Mouse (Mus musculus) lung, embryonic 16.5 days (tissue): Measurements from ENCODE around the gene Asic1. TPM values are rescaled to one million over a fixed set of nuclear protein-coding genes. Genes with fewer than 3 reads are reported as not detected.
A peak's percentile ranks its signal among the peaks of the same experiment; 100 is the strongest.

Experiments used
- ATAC-seq: fragments of 200-750 bp; cut with Nextera tagmentation; 2 replicates; pipeline ENCODE4 v1.8.0; 2017; ENCODE audit warnings: low read depth, mild to moderate bottlenecking, moderate library complexity
- H3K27ac ChIP-seq: fragments of 300-500 bp; sonication (generic); 2 replicates; pipeline ENCODE4 v1.5.1; 2014; ENCODE audit warnings: mild to moderate bottlenecking, control low read depth, low read length
- H3K27me3 ChIP-seq: fragments of 300-500 bp; sonication (generic); 2 replicates; pipeline ENCODE4 v1.6.1; 2014; ENCODE audit warnings: low read depth, low read length, mixed read lengths; ENCODE audit not compliant: control insufficient read depth, insufficient read depth
- H3K36me3 ChIP-seq: fragments of 300-500 bp; sonication (generic); 2 replicates; pipeline ENCODE4 v1.6.1; 2014; ENCODE audit warnings: low read length; ENCODE audit not compliant: control insufficient read depth, insufficient read depth
- H3K4me1 ChIP-seq: fragments of 300-500 bp; sonication (generic); replicated peaks from 2 replicates; pipeline ENCODE4 v1.6.1; 2014; ENCODE audit warnings: low read length, mixed read lengths; ENCODE audit not compliant: control insufficient read depth, insufficient read depth
- H3K4me2 ChIP-seq: fragments of 300-500 bp; sonication (generic); 2 replicates; pipeline ENCODE4 v1.6.1; 2014; ENCODE audit warnings: low read depth, low read length, control low read depth
- H3K4me3 ChIP-seq: fragments of 300-500 bp; sonication (generic); 2 replicates; pipeline ENCODE4 v1.5.1; 2014; ENCODE audit warnings: mild to moderate bottlenecking, low read length, control low read depth
- H3K9ac ChIP-seq: fragments of 300-500 bp; sonication (generic); 2 replicates; pipeline ENCODE4 v1.6.1; 2014; ENCODE audit warnings: low read length, control low read depth
- H3K9me3 ChIP-seq: fragments of 300-500 bp; sonication (generic); 2 replicates; pipeline ENCODE4 v1.6.1; 2016; ENCODE audit warnings: low read length; ENCODE audit not compliant: control insufficient read depth
- WGBS: fragments of 180-500 bp; shearing (Covaris S2); extraction: QIAGEN DNeasy Blood & Tissue Kit; methylation state at CpG from one replicate; pipeline ENCODE4 v1.1.7; 2014; 5-methylcytosine and 5-hydroxymethylcytosine counted together
- polyA plus RNA-seq: library from polyadenylated mRNA; unstranded; fragments of >200 nt; fragmentation: Nextera tagmentation; extraction: Ambion mirVana; gene quantifications from 2 replicates; pipeline ENCODE4 v1.2.1, GENCODE M21; 2015

Gene Asic1
- polyA plus RNA-seq, 1 experiment from 2014 or later, result 1.6 TPM

- no peak for ATAC-seq
- 31% methylated on average over 4 of the region's 4 CpGs for WGBS
- Histone ChIP-seq H3K4me3 (no peak overlapping the region), H3K4me1 (peaks cover 36% of the 10 kb centered on the region), H3K36me3 (no peaks in the 10 kb centered on the region), H3K9ac (no peak overlapping the region), H3K4me2 (no peak overlapping the region), H3K27ac (no peak overlapping the region), H3K9me3 (no peaks in the 10 kb centered on the region), H3K27me3 (no peaks in the 10 kb centered on the region)
These were observed 21.8 kb upstream of the Asic1 start for GRCm38 (mm10) chr15:99648326-99648725.

- peaks cover 39% of the 10 kb centered on the region for H3K4me1 ChIP-seq
These were observed 21.0 kb upstream of the Asic1 start for GRCm38 (mm10) chr15:99649067-99649761.

GRCm38 (mm10) chr15:99650304-99650703 lies 19.9 kb upstream of the Asic1 start:
- Histone ChIP-seq H3K4me3 (peak overlapping the region; percentile 78), H3K4me2 (peak overlapping the region; percentile 58), H3K27ac (no peak overlapping the region), H3K27me3 (peaks cover 14% of the 10 kb centered on the region; the same call in 1 of the 2 replicates), H3K36me3 (no peaks in the 10 kb centered on the region), H3K9me3 (no peaks in the 10 kb centered on the region), H3K9ac (peak overlapping the region; percentile 91), H3K4me1 (peaks cover 35% of the 10 kb centered on the region)
- 41% methylated on average over 2 of the region's 2 CpGs for WGBS
- ATAC-seq, result no peak

More at GRCm38 (mm10) chr15:99649067-99649761, 21.0 kb upstream of the Asic1 start:
- H3K27ac ChIP-seq, result no peak overlapping the region
- H3K4me2 ChIP-seq, result peak overlapping the region; percentile 58
- H3K4me3 ChIP-seq, result peak overlapping the region; percentile 78
- ATAC-seq, result no peak
- H3K9ac ChIP-seq, result peak overlapping the region; percentile 12
- 12% methylated on average over 6 of the region's 6 CpGs for WGBS
- H3K27me3 ChIP-seq, result peaks cover 3% of the 10 kb centered on the region; the same call in 1 of the 2 replicates
- no peaks in the 10 kb centered on the region for H3K9me3 ChIP-seq
- no peaks in the 10 kb centered on the region for H3K36me3 ChIP-seq

- H3K9ac ChIP-seq, result peak within 1 kb of the TSS; percentile 91
- under 1% methylated on average over 49 of the region's 68 CpGs for WGBS
- H3K36me3 ChIP-seq, result no peaks in the 10 kb centered on the region
- peak within 1 kb of the TSS; percentile 58; the same call in 1 of the 2 replicates for H3K27ac ChIP-seq
- H3K4me3 ChIP-seq, result peak within 1 kb of the TSS; percentile 78
- no peaks in the 10 kb centered on the region for H3K9me3 ChIP-seq
- peaks cover 32% of the 10 kb centered on the region for H3K4me1 ChIP-seq
- H3K4me2 ChIP-seq, result peak within 1 kb of the TSS; percentile 67
- peak; percentile 96 for ATAC-seq
- peaks cover 17% of the 10 kb centered on the region; the same call in 1 of the 2 replicates for H3K27me3 ChIP-seq
These were observed 18.9 kb upstream of the Asic1 start, which contains the start of gene Racgap1 for GRCm38 (mm10) chr15:99651163-99651872. Racgap1 (minus strand) TSS chr15:99651656.

- 58% methylated on average over 10 of the region's 10 CpGs for WGBS
- H3K4me2 ChIP-seq, result peak overlapping the region; percentile 67
- peaks cover 30% of the 10 kb centered on the region for H3K4me1 ChIP-seq
- no peaks in the 10 kb centered on the region for H3K9me3 ChIP-seq
- no peak for ATAC-seq
- peaks cover 20% of the 10 kb centered on the region; the same call in 1 of the 2 replicates for H3K27me3 ChIP-seq
- peak overlapping the region; percentile 78 for H3K4me3 ChIP-seq
- H3K9ac ChIP-seq, result peak overlapping the region; percentile 47
- H3K36me3 ChIP-seq, result no peaks in the 10 kb centered on the region
- H3K27ac ChIP-seq, result no peak overlapping the region
These were observed 17.9 kb upstream of the Asic1 start for GRCm38 (mm10) chr15:99651984-99652872.

GRCm38 (mm10) chr15:99653291-99653690 lies 16.9 kb upstream of the Asic1 start:
- 11% methylated on average over 8 of the region's 8 CpGs for WGBS
- no peak for ATAC-seq
- H3K4me3 ChIP-seq, result peak overlapping the region; percentile 31
- peak overlapping the region; percentile 50 for H3K4me2 ChIP-seq
- H3K36me3 ChIP-seq, result no peaks in the 10 kb centered on the region
- no peak overlapping the region for H3K9ac ChIP-seq
- H3K27ac ChIP-seq, result no peak overlapping the region
- H3K4me1 ChIP-seq, result peaks cover 29% of the 10 kb centered on the region
- peaks cover 20% of the 10 kb centered on the region; the same call in 1 of the 2 replicates for H3K27me3 ChIP-seq
- no peaks in the 10 kb centered on the region for H3K9me3 ChIP-seq

- H3K9ac ChIP-seq, result peak overlapping the region; percentile 12; the same call in 1 of the 2 replicates
- H3K36me3 ChIP-seq, result no peaks in the 10 kb centered on the region
- no peak for ATAC-seq
- no peaks in the 10 kb centered on the region for H3K9me3 ChIP-seq
- H3K4me1 ChIP-seq, result peaks cover 25% of the 10 kb centered on the region
- H3K4me3 ChIP-seq, result peak overlapping the region; percentile 31
- 6% methylated on average over 21 of the region's 21 CpGs for WGBS
- peaks cover 20% of the 10 kb centered on the region; the same call in 1 of the 2 replicates for H3K27me3 ChIP-seq
- H3K27ac ChIP-seq, result no peak overlapping the region
- H3K4me2 ChIP-seq, result peak overlapping the region; percentile 50
These were observed 16.3 kb upstream of the Asic1 start for GRCm38 (mm10) chr15:99653876-99654275.

GRCm38 (mm10) chr15:99655956-99656355 lies 14.2 kb upstream of the Asic1 start:
- peaks cover 6% of the 10 kb centered on the region; the same call in 1 of the 2 replicates for H3K4me1 ChIP-seq
- H3K4me2 ChIP-seq, result no peak overlapping the region
- H3K4me3 ChIP-seq, result no peak overlapping the region
- no peaks in the 10 kb centered on the region for H3K9me3 ChIP-seq
- no peaks in the 10 kb centered on the region for H3K36me3 ChIP-seq
- WGBS, result 35% methylated on average over 9 of the region's 9 CpGs
- H3K27me3 ChIP-seq, result peaks cover 20% of the 10 kb centered on the region; the same call in 1 of the 2 replicates
- no peak for ATAC-seq
- H3K9ac ChIP-seq, result no peak overlapping the region
- H3K27ac ChIP-seq, result no peak overlapping the region
